Mouse (Mus musculus) liver, adult 2 months (tissue): Measurements from ENCODE around the gene Ube4b. TPM values are rescaled to one million over a fixed set of nuclear protein-coding genes. Genes with fewer than 3 reads are reported as not detected.
A peak's percentile ranks its signal among the peaks of the same experiment; 100 is the strongest.

ENCODE experiments used
- DNase-seq: peaks from one replicate; pipeline ENCODE4 v3.0.0-alpha.2; 2011; ENCODE audit warnings: low read depth, low spot score; ENCODE audit errors: extremely low read depth
- H3K27ac ChIP-seq: fragments of 200-500 bp; replicated peaks from 2 replicates; pipeline ENCODE4 v1.5.1; 2012; ENCODE audit warnings: low read depth, mild to moderate bottlenecking, control low read depth, inconsistent platforms, low read length; ENCODE audit not compliant: insufficient read depth
- H3K27me3 ChIP-seq: fragments of 200-500 bp; 2 replicates; pipeline ENCODE4 v1.6.1; 2012; ENCODE audit warnings: mild to moderate bottlenecking, moderate library complexity, low read length, inconsistent platforms; ENCODE audit not compliant: control insufficient read depth, insufficient read depth
- H3K36me3 ChIP-seq: fragments of 200-500 bp; 2 replicates; pipeline ENCODE4 v1.6.1; 2012; ENCODE audit warnings: low read length, inconsistent platforms; ENCODE audit not compliant: control insufficient read depth, insufficient read depth
- H3K4me1 ChIP-seq: fragments of 200-500 bp; 2 replicates; pipeline ENCODE4 v1.6.1; 2011; ENCODE audit warnings: low read length; ENCODE audit not compliant: control insufficient read depth, insufficient read depth
- H3K4me3 ChIP-seq: fragments of 200-500 bp; 2 replicates; pipeline ENCODE4 v1.5.1; 2011; ENCODE audit warnings: low read depth, mild to moderate bottlenecking, control low read depth, low read length, moderate library complexity; ENCODE audit not compliant: insufficient read depth
- H3K79me2 ChIP-seq: fragments of 200-500 bp; 2 replicates; pipeline ENCODE4 v1.6.1; 2012; ENCODE audit warnings: inconsistent platforms, mild to moderate bottlenecking, low read length, moderate library complexity; ENCODE audit not compliant: control insufficient read depth, insufficient read depth
- H3K9ac ChIP-seq: fragments of 200-500 bp; 2 replicates; pipeline ENCODE4 v1.6.1; 2012; ENCODE audit warnings: low read depth, mild to moderate bottlenecking, control low read depth, inconsistent platforms, low read length
- CTCF ChIP-seq: fragments of 200-500 bp; IDR thresholded peaks from 2 replicates; pipeline ENCODE4 v1.5.1; 2011; ENCODE audit warnings: low read depth, low read length, control low read depth
- POLR2A ChIP-seq: fragments of 200-500 bp; IDR thresholded peaks from 2 replicates; pipeline ENCODE4 v1.6.1; 2011; ENCODE audit warnings: low read length, control low read depth; ENCODE audit not compliant: insufficient read depth; ENCODE audit errors: extremely low read depth
- WGBS: fragments of 180-500 bp; shearing (Covaris S2); methylation state at CpG from one replicate; pipeline ENCODE4 v1.1.7; 2018; 5-methylcytosine and 5-hydroxymethylcytosine counted together
- polyA plus RNA-seq: library from polyadenylated mRNA; depleted of rRNA; stranded (reverse); fragments of >200 nt; gene quantifications from 2 replicates; pipeline ENCODE4 v1.2.3, GENCODE M21; 2012; rRNA removed
- total RNA-seq: library from RNA; depleted of rRNA; stranded (reverse); fragments of >200 nt; gene quantifications from 2 replicates; pipeline ENCODE4 v1.2.3, GENCODE M21; 2014; rRNA removed

Ube4b gene
- total RNA-seq, result 22.4 and 23.3 TPM in 2 replicates
- 28.2 and 30.0 TPM in 2 replicates for polyA plus RNA-seq

GRCm38 (mm10) chr4:149426325-149427199 is at the start of gene Ube4b:
TSS of gene Ube4b (minus strand) at chr4:149426749.
- peak within 1 kb of the TSS; percentile 98 for H3K27ac ChIP-seq
- DNase-seq, result peak; percentile 75
- peak within 1 kb of the TSS; percentile 95 for H3K9ac ChIP-seq
- H3K4me3 ChIP-seq, result peak within 1 kb of the TSS; percentile 98
- under 1% methylated on average over 50 of the region's 50 CpGs for WGBS
- peaks cover 2% of the 10 kb centered on the region; the same call in 1 of the 2 replicates for H3K4me1 ChIP-seq
- no peaks in the 10 kb centered on the region for H3K36me3 ChIP-seq
- peaks cover 19% of the 10 kb centered on the region for H3K79me2 ChIP-seq
- TF ChIP-seq POLR2A (0 out of 2 replicates have a peak, but pooled peaks have one; percentile 55), CTCF (no peak)
- no peaks in the 10 kb centered on the region for H3K27me3 ChIP-seq

GRCm38 (mm10) chr4:149475096-149475495 is 48.5 kb upstream of the Ube4b start:
- no peak overlapping the region for H3K9ac ChIP-seq
- TF ChIP-seq CTCF, result no peak
- TF ChIP-seq POLR2A, result no peak
- H3K36me3 ChIP-seq, result peaks cover 8% of the 10 kb centered on the region; the same call in 1 of the 2 replicates
- no peaks in the 10 kb centered on the region for H3K27me3 ChIP-seq
- H3K27ac ChIP-seq, result no peak overlapping the region
- no peaks in the 10 kb centered on the region for H3K4me1 ChIP-seq
- H3K4me3 ChIP-seq, result no peak overlapping the region
- no peaks in the 10 kb centered on the region for H3K79me2 ChIP-seq
- WGBS, result 85% methylated on average over 7 of the region's 7 CpGs
- DNase-seq, result no peak

- H3K4me1 ChIP-seq, result no peaks in the 10 kb centered on the region
- H3K27ac ChIP-seq, result no peak overlapping the region
- H3K4me3 ChIP-seq, result no peak overlapping the region
- no peak for TF ChIP-seq CTCF
- TF ChIP-seq POLR2A, result no peak
- 95% methylated on average over 3 of the region's 3 CpGs for WGBS
- no peaks in the 10 kb centered on the region for H3K79me2 ChIP-seq
- H3K36me3 ChIP-seq, result peaks cover 13% of the 10 kb centered on the region
- H3K9ac ChIP-seq, result no peak overlapping the region
- no peaks in the 10 kb centered on the region for H3K27me3 ChIP-seq
- DNase-seq, result no peak
Observed at GRCm38 (mm10) chr4:149469557-149469956, 43.0 kb upstream of the Ube4b start.

GRCm38 (mm10) chr4:149463435-149463950 is 36.9 kb upstream of the Ube4b start:
- Histone ChIP-seq H3K9ac (no peak overlapping the region), H3K27ac (no peak overlapping the region), H3K27me3 (no peaks in the 10 kb centered on the region), H3K36me3 (peaks cover 4% of the 10 kb centered on the region), H3K4me3 (no peak overlapping the region), H3K79me2 (no peaks in the 10 kb centered on the region), H3K4me1 (no peaks in the 10 kb centered on the region)
- no peak for DNase-seq
- 85% methylated on average over 6 of the region's 6 CpGs for WGBS
- no peak for TF ChIP-seq CTCF
- no peak for TF ChIP-seq POLR2A

- Histone ChIP-seq H3K4me1 (no peaks in the 10 kb centered on the region), H3K79me2 (no peaks in the 10 kb centered on the region), H3K9ac (no peak overlapping the region), H3K36me3 (peaks cover 2% of the 10 kb centered on the region), H3K27me3 (no peaks in the 10 kb centered on the region), H3K27ac (no peak overlapping the region), H3K4me3 (no peak overlapping the region)
- no peak for DNase-seq
- TF ChIP-seq POLR2A (no peak), CTCF (no peak)
- WGBS, result 56% methylated on average over 6 of the region's 6 CpGs
Observed at GRCm38 (mm10) chr4:149462305-149462971, 35.9 kb upstream of the Ube4b start.
